Mouse (Mus musculus) heart, postnatal 10 days (tissue): ENCODE data around the gene Olfr959. TPM values are rescaled to one million over a fixed set of nuclear protein-coding genes. Genes with fewer than 3 reads are reported as not detected.

Experiments used
- DNase-seq, 2 experiments: peaks; one replicate each; pipeline ENCODE4 v3.0.0; 2021
- intact Hi-C: fragments of 180-260 bp; cut with DNase I; formaldehyde crosslinking; loops from one replicate; pipeline ENCODE4 v1.15.1; 2025
- total RNA-seq, 2 experiments: library from RNA; stranded (reverse); gene quantifications; 2 replicates each; pipeline ENCODE4 v1.2.3; 2021

Olfr959 gene
- not detected for total RNA-seq

GRCm38 (mm10) chr9:39575469-39575868 is at the start of gene Olfr959:
TSS of gene Olfr959 (minus strand) at chr9:39575569.
- intact Hi-C loops: no loop called here
- no peak for DNase-seq

GRCm38 (mm10) chr9:39624711-39625110 is 49.3 kb upstream of the Olfr959 start:
- DNase-seq: no peak
- intact Hi-C loops: no loop called here

GRCm38 (mm10) chr9:39623783-39624182 is 48.4 kb upstream of the Olfr959 start:
- DNase-seq: no peak
- intact Hi-C loops: no loop called here

GRCm38 (mm10) chr9:39621073-39621472 is 45.7 kb upstream of the Olfr959 start, which contains the start of gene Olfr960:
TSS of gene Olfr960 (plus strand) at chr9:39621373.
- DNase-seq: no peak
- intact Hi-C loops: no loop called here

- intact Hi-C loops: loop anchor here (1.0 kb wide), 1 partner anchor 103 kb away; no protein-coding TSS in a partner anchor
- peak; percentile 21 to 35 for DNase-seq
Measured at GRCm38 (mm10) chr9:39611953-39612352, 36.6 kb upstream of the Olfr959 start.

GRCm38 (mm10) chr9:39610355-39610754 is 35.0 kb upstream of the Olfr959 start, which contains the start of gene Olfr148:
TSS of gene Olfr148 (plus strand) at chr9:39610655.
- no peak for DNase-seq
- intact Hi-C loops: no loop called here

- intact Hi-C loops: no loop called here
- no peak for DNase-seq
Measured at GRCm38 (mm10) chr9:39608497-39608896, 33.1 kb upstream of the Olfr959 start.

- intact Hi-C loops: no loop called here
Measured at GRCm38 (mm10) chr9:39603999-39604453, 28.7 kb upstream of the Olfr959 start, which contains the start of gene AW551984. TSS of gene AW551984 (minus strand) at chr9:39604403.

GRCm38 (mm10) chr9:39603333-39603845 is 28.0 kb upstream of the Olfr959 start:
- intact Hi-C loops: no loop called here
- peak; percentile 15 to 43 for DNase-seq

More at GRCm38 (mm10) chr9:39603999-39604453, 28.7 kb upstream of the Olfr959 start, which contains the start of gene AW551984:
- peak; percentile 9 to 16 for DNase-seq

- DNase-seq: peak; percentile 2
- intact Hi-C loops: no loop called here
Measured at GRCm38 (mm10) chr9:39602536-39603332, 27.4 kb upstream of the Olfr959 start.

GRCm38 (mm10) chr9:39577050-39577449 is 1.7 kb upstream of the Olfr959 start:
- peak; percentile 38 to 44 for DNase-seq
- intact Hi-C loops: no loop called here

GRCm38 (mm10) chr9:39558349-39558647 is 17.1 kb downstream of the Olfr959 start:
- DNase-seq: no peak
- intact Hi-C loops: no loop called here

- intact Hi-C loops: no loop called here
- no peak for DNase-seq
Measured at GRCm38 (mm10) chr9:39557529-39558348, 17.6 kb downstream of the Olfr959 start.

GRCm38 (mm10) chr9:39553946-39554345 is 21.4 kb downstream of the Olfr959 start, which contains the start of gene Olfr958:
TSS of gene Olfr958 (minus strand) at chr9:39554054.
- intact Hi-C loops: no loop called here
- no peak for DNase-seq

GRCm38 (mm10) chr9:39550806-39551205 is 24.6 kb downstream of the Olfr959 start:
- intact Hi-C loops: no loop called here
- DNase-seq: no peak

- intact Hi-C loops: no loop called here
- peak in 1 of 2 experiments; percentile 2 for DNase-seq
Measured at GRCm38 (mm10) chr9:39523616-39524285, 51.6 kb downstream of the Olfr959 start.
